Mouse (Mus musculus) heart, adult 11 months (tissue): Measurements from ENCODE around the gene Slc25a25.

Experiments used
- DNase-seq: peaks from one replicate; pipeline ENCODE4 v3.0.0; 2022

Slc25a25 gene

GRCm38 (mm10) chr2:32395484-32395945 is 55.7 kb downstream of the Slc25a25 start, which contains the start of gene Ptges2:
Gene Ptges2, plus strand, starts transcription at chr2:32395896.
- peak; percentile 99 for DNase-seq

GRCm38 (mm10) chr2:32394973-32395372 is 56.3 kb downstream of the Slc25a25 start:
- no peak for DNase-seq

GRCm38 (mm10) chr2:32392063-32392462 is 59.2 kb downstream of the Slc25a25 start:
- no peak for DNase-seq

GRCm38 (mm10) chr2:32390871-32391270 is 60.4 kb downstream of the Slc25a25 start:
- DNase-seq, result no peak

- DNase-seq, result no peak
These were observed 62.1 kb downstream of the Slc25a25 start for GRCm38 (mm10) chr2:32389157-32389556.

GRCm38 (mm10) chr2:32387706-32388490 is 63.3 kb downstream of the Slc25a25 start, which contains the start of gene Lcn2:
Gene Lcn2, minus strand, starts transcription at chr2:32388252.
- peak; percentile 94 for DNase-seq

- no peak for DNase-seq
These were observed 68.6 kb downstream of the Slc25a25 start for GRCm38 (mm10) chr2:32382689-32383088.

GRCm38 (mm10) chr2:32381775-32382223 is 69.4 kb downstream of the Slc25a25 start, which contains the start of gene 1110008P14Rik:
Gene 1110008P14Rik, minus strand, starts transcription at chr2:32381938.
- peak; percentile 99 for DNase-seq

GRCm38 (mm10) chr2:32381141-32381774 is 70.0 kb downstream of the Slc25a25 start:
- no peak for DNase-seq

GRCm38 (mm10) chr2:32380001-32380500 is 71.2 kb downstream of the Slc25a25 start:
- no peak for DNase-seq

GRCm38 (mm10) chr2:32376963-32377362 is 74.3 kb downstream of the Slc25a25 start:
- DNase-seq, result no peak

- DNase-seq, result no peak
These were observed 75.8 kb downstream of the Slc25a25 start for GRCm38 (mm10) chr2:32375317-32375940.

GRCm38 (mm10) chr2:32374191-32374590 is 77.1 kb downstream of the Slc25a25 start:
- peak; percentile 97 for DNase-seq

- peak; percentile 91 for DNase-seq
These were observed 83.9 kb downstream of the Slc25a25 start for GRCm38 (mm10) chr2:32367315-32367714.
